Mouse (Mus musculus) cerebellum, postnatal 25 days (tissue): ENCODE results near the gene Rhog.

ENCODE experiments used
- DNase-seq, 2 experiments: peaks; one replicate each; pipeline ENCODE4 v3.0.0; 2021; ENCODE audit warnings: mixed read lengths in 2 of 2

The Rhog gene

GRCm38 (mm10) chr7:102211071-102211470, 44.8 kb downstream of the Rhog start:
- no peak for DNase-seq

- peak; percentile 99 to 100 for DNase-seq
These were observed 45.8 kb downstream of the Rhog start, which contains the start of the genes Nup98 and Pgap2 for GRCm38 (mm10) chr7:102209756-102210721. Nup98 (minus strand) TSS chr7:102210176. Pgap2 (plus strand) TSS chr7:102210208.

GRCm38 (mm10) chr7:102208806-102209363, 47.0 kb downstream of the Rhog start:
- DNase-seq: no peak

- DNase-seq: no peak
These were observed 50.2 kb downstream of the Rhog start for GRCm38 (mm10) chr7:102205646-102206045.

GRCm38 (mm10) chr7:102204296-102204857, 51.5 kb downstream of the Rhog start:
- no peak for DNase-seq

- no peak for DNase-seq
These were observed 54.7 kb downstream of the Rhog start for GRCm38 (mm10) chr7:102200996-102201785.

- no peak for DNase-seq
These were observed 55.3 kb downstream of the Rhog start for GRCm38 (mm10) chr7:102200576-102200975.

- no peak for DNase-seq
These were observed 63.5 kb downstream of the Rhog start for GRCm38 (mm10) chr7:102192356-102192755.
